Mouse (Mus musculus): ENCODE measurements at regions not wholly inside any gene's neighbourhood (a gene's known extent, or its start where the extent isn't known, plus 50 kb on each side); places are given as distances from the start of the nearest gene placed in this dataset.

GRCm38 (mm10) chr11:26285682-26286081, 75.1 kb upstream of the 5730522E02Rik start:
- Histone ChIP-seq H3K9me3 (ENCODE audit: low read length) (no peaks in the 10 kb centered on the region), H3K27me3 (ENCODE audit: insufficient read depth, low read length) (no peaks in the 10 kb centered on the region), H3K36me3 (replicated peaks; ENCODE audit: insufficient read depth, low read length) (no peaks in the 10 kb centered on the region), H3K4me2 (ENCODE audit: low read depth, low read length) (no peak overlapping the region), H3K27ac (ENCODE audit: low read depth) (peak overlapping the region; percentile 62), H3K4me1 (ENCODE audit: insufficient read depth) (no peaks in the 10 kb centered on the region), H3K9ac (replicated peaks) (no peak overlapping the region), H3K4me3 (ENCODE audit: low read depth, low read length) (no peak overlapping the region)
- DNase-seq = no peak
- 36% methylated on average over 2 of the region's 2 CpGs for WGBS (ENCODE audit: insufficient replicate concordance)
- TF ChIP-seq CTCF (IDR thresholded peaks at IDR 0.05; ENCODE audit: low read depth) (no peak), EP300 (IDR thresholded peaks at IDR 0.05; ENCODE audit: low read depth) (peak; percentile 37; the same call in 1 of the 2 replicates)
- peak; percentile 95 for ATAC-seq

GRCm38 (mm10) chr11:26299268-26299667, 86.7 kb upstream of the Fancl start:
- no peak for TF ChIP-seq EP300 (IDR thresholded peaks at IDR 0.05; ENCODE audit: low read depth)
- no peak for TF ChIP-seq CTCF (IDR thresholded peaks at IDR 0.05; ENCODE audit: low read depth)
- Histone ChIP-seq H3K27ac (ENCODE audit: low read depth) (no peak overlapping the region), H3K27me3 (ENCODE audit: insufficient read depth, low read length) (no peaks in the 10 kb centered on the region), H3K4me2 (ENCODE audit: low read depth, low read length) (no peak overlapping the region), H3K4me1 (ENCODE audit: insufficient read depth) (no peaks in the 10 kb centered on the region), H3K4me3 (ENCODE audit: low read depth, low read length) (no peak overlapping the region), H3K9me3 (ENCODE audit: low read length) (no peaks in the 10 kb centered on the region), H3K9ac (replicated peaks) (no peak overlapping the region), H3K36me3 (replicated peaks; ENCODE audit: insufficient read depth, low read length) (no peaks in the 10 kb centered on the region)
- ATAC-seq (no peak), DNase-seq (no peak)

GRCm38 (mm10) chr11:26307564-26307963, 78.4 kb upstream of the Fancl start:
- no peak for ATAC-seq
- Histone ChIP-seq H3K9me3 (ENCODE audit: low read length) (no peaks in the 10 kb centered on the region), H3K36me3 (replicated peaks; ENCODE audit: insufficient read depth, low read length) (no peaks in the 10 kb centered on the region), H3K4me2 (ENCODE audit: low read depth, low read length) (no peak overlapping the region), H3K27me3 (ENCODE audit: insufficient read depth, low read length) (no peaks in the 10 kb centered on the region), H3K9ac (replicated peaks) (no peak overlapping the region), H3K4me3 (ENCODE audit: low read depth, low read length) (no peak overlapping the region), H3K4me1 (ENCODE audit: insufficient read depth) (no peaks in the 10 kb centered on the region), H3K27ac (ENCODE audit: low read depth) (no peak overlapping the region)
- DNase-seq = no peak
- 44% methylated on average over 4 of the region's 4 CpGs for WGBS (ENCODE audit: insufficient replicate concordance)
- TF ChIP-seq CTCF (IDR thresholded peaks at IDR 0.05; ENCODE audit: low read depth) (no peak), EP300 (IDR thresholded peaks at IDR 0.05; ENCODE audit: low read depth) (no peak)

GRCm38 (mm10) chr11:26331238-26331637, 54.7 kb upstream of the Fancl start:
- Histone ChIP-seq H3K9ac (replicated peaks) (no peak overlapping the region), H3K27me3 (ENCODE audit: insufficient read depth, low read length) (no peaks in the 10 kb centered on the region), H3K9me3 (ENCODE audit: low read length) (no peaks in the 10 kb centered on the region), H3K27ac (ENCODE audit: low read depth) (no peak overlapping the region), H3K4me1 (ENCODE audit: insufficient read depth) (no peaks in the 10 kb centered on the region), H3K4me2 (ENCODE audit: low read depth, low read length) (no peak overlapping the region), H3K36me3 (replicated peaks; ENCODE audit: insufficient read depth, low read length) (no peaks in the 10 kb centered on the region), H3K4me3 (ENCODE audit: low read depth, low read length) (no peak overlapping the region)
- 62% methylated on average over 4 of the region's 4 CpGs for WGBS (ENCODE audit: insufficient replicate concordance)
- TF ChIP-seq CTCF (IDR thresholded peaks at IDR 0.05; ENCODE audit: low read depth) = no peak
- no peak for TF ChIP-seq EP300 (IDR thresholded peaks at IDR 0.05; ENCODE audit: low read depth)
- no peak for ATAC-seq
- no peak for DNase-seq

All from liver, postnatal 0 days (tissue).